ENCODE assay signal across 24 mouse cellular contexts in genomic region chr13:24445166-24445565, GRCm38 (mm10).
DNase-seq lines count a peak whose midpoint lies in the region; ATAC-seq and TF ChIP-seq lines count a peak whose summit lies in the region.
"Had no signal": no experiment of that assay in that cellular context is flagged by ENCODE, and none has a peak within 500 bp of the region (broad histone marks: within the 10 kb centered on the region; RNA-seq: fewer than 3 reads in every experiment).

No protein-coding gene starts in this region.

- no peak for ATAC-seq in cerebellum, adult (ENCODE audit: insufficient number of reproducible peaks, low FRiP score, low TSS enrichment)
- ATAC-seq: activated CD4-positive, CD25-positive, alpha-beta regulatory T cell, adult 4 months; CD4-positive, CD25-positive, alpha-beta regulatory T cell, adult 4 months; forebrain, embryonic 14.5 days; Patski had no signal

- no peaks in the 10 kb centered on the region for H3K79me2 ChIP-seq in macrophage (ENCODE audit: inconsistent target)

- no peaks in the 10 kb centered on the region for H3K27me3 ChIP-seq in spleen, adult 2 months (ENCODE audit: control insufficient read depth, insufficient read depth, low read length)
- no peaks in the 10 kb centered on the region for H3K27me3 ChIP-seq in splenic B cell, adult 2 months (ENCODE audit: control insufficient read depth, insufficient read depth, low read length, poor library complexity, severe bottlenecking)
- H3K27me3 ChIP-seq: embryonic facial prominence, embryonic 15.5 days; heart, embryonic 15.5 days; Patski had no signal

- WGBS in spleen, adult 2 months, result 27% methylated on average over 3 of the region's 3 CpGs
- 35% methylated on average over 3 of the region's 3 CpGs for WGBS in macrophage (ENCODE audit: missing documents)
- 58% methylated on average over 3 of the region's 3 CpGs for WGBS in lung, adult 2 months

- H3K36me3 ChIP-seq in spleen, adult 2 months (ENCODE audit: control insufficient read depth, insufficient read depth, low read length), result peaks cover 35% of the 10 kb centered on the region
- H3K36me3 ChIP-seq in macrophage (ENCODE audit: inconsistent target), result no peaks in the 10 kb centered on the region
- peaks cover 19% of the 10 kb centered on the region for H3K36me3 ChIP-seq in splenic B cell, adult 2 months (ENCODE audit: control insufficient read depth, insufficient read depth, low read length, poor library complexity, severe bottlenecking)
- H3K36me3 ChIP-seq: embryonic facial prominence, embryonic 15.5 days; forebrain, embryonic 10.5 days; heart, embryonic 10.5 days; heart, embryonic 15.5 days had no signal

- H3K4me1 ChIP-seq in spleen, adult 2 months (ENCODE audit: control insufficient read depth, insufficient read depth, insufficient read length), result peaks cover 16% of the 10 kb centered on the region; the same call in 1 of the 2 replicates
- H3K4me1 ChIP-seq in bone marrow macrophage, adult 2 months (ENCODE audit: control insufficient read depth, insufficient read depth, low read length), result peaks cover 39% of the 10 kb centered on the region
- peaks cover 18% of the 10 kb centered on the region for H3K4me1 ChIP-seq in lung, adult 2 months (ENCODE audit: control insufficient read depth, insufficient read depth, low read length)
- H3K4me1 ChIP-seq: embryonic facial prominence, embryonic 15.5 days; forebrain, embryonic 10.5 days had no signal

- no peak overlapping the region for H3K4me3 ChIP-seq in spleen, adult 2 months (ENCODE audit: extremely low read depth, insufficient read depth, insufficient read length)
- no peak overlapping the region for H3K4me3 ChIP-seq in bone marrow macrophage, adult 2 months (ENCODE audit: insufficient read depth, low read length)
- no peak overlapping the region for H3K4me3 ChIP-seq in macrophage (ENCODE audit: inconsistent target)
- no peak overlapping the region for H3K4me3 ChIP-seq in lung, adult 2 months (replicated peaks; ENCODE audit: extremely low read depth, low read depth, low read length)
- H3K4me3 ChIP-seq: embryonic facial prominence, embryonic 15.5 days; erythroblast, embryonic 14.5 days; forebrain, embryonic 10.5 days; gastrocnemius, adult 2 months; heart, embryonic 10.5 days; heart, embryonic 15.5 days had no signal

- no peak for TF ChIP-seq POLR2A in spleen, adult 2 months (IDR thresholded peaks at IDR 0.05; ENCODE audit: low read depth, low read length)
- no peak for TF ChIP-seq POLR2A in bone marrow macrophage, adult 2 months (IDR thresholded peaks at IDR 0.05; ENCODE audit: borderline replicate concordance, low read depth, low read length)
- no peak for TF ChIP-seq POLR2A in lung, adult 2 months (IDR thresholded peaks at IDR 0.05; ENCODE audit: borderline replicate concordance, extremely low read depth, low read depth, low read length)

- no peak for DNase-seq in spleen, adult 2 months (ENCODE audit: low read depth in 1 of 2, low spot score in 2 of 2)
- no peak for DNase-seq in spleen, postnatal 4 days (ENCODE audit: low spot score in 2 of 2)
- peak; percentile 36 for DNase-seq in splenic B cell, adult 2 months (ENCODE audit: low read depth, low spot score)
- DNase-seq in layer of hippocampus, postnatal 10 days (ENCODE audit: low spot score in 2 of 2), result no peak
- no peak for DNase-seq in lung, adult 2 months
- DNase-seq: adrenal gland, postnatal 14 days; cerebellum, adult 2 months; cerebellum, postnatal 10 days; embryo, embryonic 11 days; gastrocnemius, postnatal 25 days had no signal

- TF ChIP-seq CTCF in spleen, adult 2 months (IDR thresholded peaks at IDR 0.05; ENCODE audit: extremely low read depth, insufficient read depth, insufficient read length, insufficient replicate concordance), result no peak
- no peak for TF ChIP-seq CTCF in bone marrow macrophage, adult 2 months (IDR thresholded peaks at IDR 0.05; ENCODE audit: low read depth, low read length)
- TF ChIP-seq CTCF in lung, adult 2 months (IDR thresholded peaks at IDR 0.05; ENCODE audit: insufficient read depth, low read length), result no peak

- H3K27ac ChIP-seq in spleen, adult 2 months (ENCODE audit: insufficient read depth, low read length), result peak overlapping the region; percentile 45
- peak overlapping the region; percentile 7; the same call in 1 of the 2 replicates for H3K27ac ChIP-seq in bone marrow macrophage, adult 2 months (ENCODE audit: insufficient read depth, low read depth, low read length)
- peak overlapping the region; percentile 46 for H3K27ac ChIP-seq in macrophage
- H3K27ac ChIP-seq: embryonic facial prominence, embryonic 15.5 days; forebrain, embryonic 10.5 days; gastrocnemius, adult 2 months; heart, embryonic 10.5 days; heart, embryonic 15.5 days; hindbrain, embryonic 14.5 days had no signal
